Mouse (Mus musculus): ENCODE results near the gene Slc16a5.
"Not testable (repeated sequence)": the region's sequence is repeated elsewhere in the genome, so short reads cannot be mapped to it uniquely, and the experiment has no call there.

The Slc16a5 gene

GRCm38 (mm10) chr11:115455619-115456018 is 6.7 kb upstream of the Slc16a5 start:
- no peak for DNase-seq (ENCODE audit: low read depth, low spot score)
- H3K36me3 ChIP-seq (ENCODE audit: control insufficient read depth, insufficient read depth, low read length, poor library complexity, severe bottlenecking): no peaks in the 10 kb centered on the region
- H3K27me3 ChIP-seq (ENCODE audit: control insufficient read depth, insufficient read depth, low read length, poor library complexity, severe bottlenecking): no peaks in the 10 kb centered on the region

- DNase-seq (ENCODE audit: low read depth, low spot score): no peak
- no peaks in the 10 kb centered on the region for H3K36me3 ChIP-seq (ENCODE audit: control insufficient read depth, insufficient read depth, low read length, poor library complexity, severe bottlenecking)
- H3K27me3 ChIP-seq (ENCODE audit: control insufficient read depth, insufficient read depth, low read length, poor library complexity, severe bottlenecking): no peaks in the 10 kb centered on the region
Observed at GRCm38 (mm10) chr11:115456182-115456581, 6.1 kb upstream of the Slc16a5 start.

GRCm38 (mm10) chr11:115457405-115457804 is 4.9 kb upstream of the Slc16a5 start:
- DNase-seq (ENCODE audit: low read depth, low spot score): no peak
- Histone ChIP-seq H3K27me3 (ENCODE audit: control insufficient read depth, insufficient read depth, low read length, poor library complexity, severe bottlenecking) (no peaks in the 10 kb centered on the region), H3K36me3 (ENCODE audit: control insufficient read depth, insufficient read depth, low read length, poor library complexity, severe bottlenecking) (no peaks in the 10 kb centered on the region)

GRCm38 (mm10) chr11:115460976-115461375 is 1.3 kb upstream of the Slc16a5 start:
- no peaks in the 10 kb centered on the region for H3K36me3 ChIP-seq (ENCODE audit: control insufficient read depth, insufficient read depth, low read length, poor library complexity, severe bottlenecking)
- no peaks in the 10 kb centered on the region for H3K27me3 ChIP-seq (ENCODE audit: control insufficient read depth, insufficient read depth, low read length, poor library complexity, severe bottlenecking)
- DNase-seq (ENCODE audit: low read depth, low spot score): no peak

GRCm38 (mm10) chr11:115461846-115462242 is 430 bp upstream of the Slc16a5 start:
- H3K27me3 ChIP-seq (ENCODE audit: control insufficient read depth, insufficient read depth, low read length, poor library complexity, severe bottlenecking): no peaks in the 10 kb centered on the region
- DNase-seq (ENCODE audit: low read depth, low spot score): no peak

GRCm38 (mm10) chr11:115463397-115463796 is 1.1 kb downstream of the Slc16a5 start:
- no peak for DNase-seq (ENCODE audit: low read depth, low spot score)
- Histone ChIP-seq H3K27me3 (ENCODE audit: control insufficient read depth, insufficient read depth, low read length, poor library complexity, severe bottlenecking) (no peaks in the 10 kb centered on the region), H3K36me3 (ENCODE audit: control insufficient read depth, insufficient read depth, low read length, poor library complexity, severe bottlenecking) (no peaks in the 10 kb centered on the region)

More at GRCm38 (mm10) chr11:115461846-115462242, 430 bp upstream of the Slc16a5 start:
- H3K36me3 ChIP-seq (ENCODE audit: control insufficient read depth, insufficient read depth, low read length, poor library complexity, severe bottlenecking): no peaks in the 10 kb centered on the region

- Histone ChIP-seq H3K36me3 (ENCODE audit: control insufficient read depth, insufficient read depth, low read length, poor library complexity, severe bottlenecking) (no peaks in the 10 kb centered on the region), H3K27me3 (ENCODE audit: control insufficient read depth, insufficient read depth, low read length, poor library complexity, severe bottlenecking) (no peaks in the 10 kb centered on the region)
- DNase-seq (ENCODE audit: low read depth, low spot score): no peak
Observed at GRCm38 (mm10) chr11:115464851-115465250, 2.6 kb downstream of the Slc16a5 start.

- no peak for DNase-seq (ENCODE audit: low read depth, low spot score)
- H3K27me3 ChIP-seq (ENCODE audit: control insufficient read depth, insufficient read depth, low read length, poor library complexity, severe bottlenecking): no peaks in the 10 kb centered on the region
- H3K36me3 ChIP-seq (ENCODE audit: control insufficient read depth, insufficient read depth, low read length, poor library complexity, severe bottlenecking): no peaks in the 10 kb centered on the region
Observed at GRCm38 (mm10) chr11:115467217-115467618, 4.9 kb downstream of the Slc16a5 start.

GRCm38 (mm10) chr11:115472183-115472582 is 9.9 kb downstream of the Slc16a5 start:
- H3K36me3 ChIP-seq (ENCODE audit: control insufficient read depth, insufficient read depth, low read length, poor library complexity, severe bottlenecking): no peaks in the 10 kb centered on the region
- no peaks in the 10 kb centered on the region for H3K27me3 ChIP-seq (ENCODE audit: control insufficient read depth, insufficient read depth, low read length, poor library complexity, severe bottlenecking)
- DNase-seq (ENCODE audit: low read depth, low spot score): no peak

GRCm38 (mm10) chr11:115473626-115474275 is 11.5 kb downstream of the Slc16a5 start:
- no peaks in the 10 kb centered on the region for H3K36me3 ChIP-seq (ENCODE audit: control insufficient read depth, insufficient read depth, low read length, poor library complexity, severe bottlenecking)
- H3K27me3 ChIP-seq (ENCODE audit: control insufficient read depth, insufficient read depth, low read length, poor library complexity, severe bottlenecking): no peaks in the 10 kb centered on the region
- peak; percentile 95 for DNase-seq (ENCODE audit: low read depth, low spot score)

- H3K27me3 ChIP-seq (ENCODE audit: control insufficient read depth, insufficient read depth, low read length, poor library complexity, severe bottlenecking): no peaks in the 10 kb centered on the region
- no peaks in the 10 kb centered on the region for H3K36me3 ChIP-seq (ENCODE audit: control insufficient read depth, insufficient read depth, low read length, poor library complexity, severe bottlenecking)
- DNase-seq (ENCODE audit: low read depth, low spot score): peak; percentile 87
Observed at GRCm38 (mm10) chr11:115475025-115475757, 12.9 kb downstream of the Slc16a5 start, which contains the start of gene Armc7. Armc7 (plus strand) TSS chr11:115475667.

GRCm38 (mm10) chr11:115475758-115476237 is 13.5 kb downstream of the Slc16a5 start:
- Histone ChIP-seq H3K27me3 (ENCODE audit: control insufficient read depth, insufficient read depth, low read length, poor library complexity, severe bottlenecking) (no peaks in the 10 kb centered on the region), H3K36me3 (ENCODE audit: control insufficient read depth, insufficient read depth, low read length, poor library complexity, severe bottlenecking) (no peaks in the 10 kb centered on the region)
- no peak for DNase-seq (ENCODE audit: low read depth, low spot score)

GRCm38 (mm10) chr11:115476630-115477029 is 14.4 kb downstream of the Slc16a5 start:
- DNase-seq (ENCODE audit: low read depth, low spot score); H3K36me3 ChIP-seq (ENCODE audit: control insufficient read depth, insufficient read depth, low read length, poor library complexity, severe bottlenecking); H3K27me3 ChIP-seq (ENCODE audit: control insufficient read depth, insufficient read depth, low read length, poor library complexity, severe bottlenecking): not testable (repeated sequence)

- DNase-seq (ENCODE audit: low read depth, low spot score): peak; percentile 52
- H3K27me3 ChIP-seq (ENCODE audit: control insufficient read depth, insufficient read depth, low read length, poor library complexity, severe bottlenecking); H3K36me3 ChIP-seq (ENCODE audit: control insufficient read depth, insufficient read depth, low read length, poor library complexity, severe bottlenecking): not testable (repeated sequence)
Observed at GRCm38 (mm10) chr11:115477388-115477787, 15.1 kb downstream of the Slc16a5 start.

- DNase-seq (ENCODE audit: low read depth, low spot score): no peak
- Histone ChIP-seq H3K36me3 (ENCODE audit: control insufficient read depth, insufficient read depth, low read length, poor library complexity, severe bottlenecking) (no peaks in the 10 kb centered on the region), H3K27me3 (ENCODE audit: control insufficient read depth, insufficient read depth, low read length, poor library complexity, severe bottlenecking) (no peaks in the 10 kb centered on the region)
Observed at GRCm38 (mm10) chr11:115478296-115478938, 16.1 kb downstream of the Slc16a5 start.
